Mouse (Mus musculus): ENCODE measurements around the gene Paf1.

Gene Paf1

DNA sequence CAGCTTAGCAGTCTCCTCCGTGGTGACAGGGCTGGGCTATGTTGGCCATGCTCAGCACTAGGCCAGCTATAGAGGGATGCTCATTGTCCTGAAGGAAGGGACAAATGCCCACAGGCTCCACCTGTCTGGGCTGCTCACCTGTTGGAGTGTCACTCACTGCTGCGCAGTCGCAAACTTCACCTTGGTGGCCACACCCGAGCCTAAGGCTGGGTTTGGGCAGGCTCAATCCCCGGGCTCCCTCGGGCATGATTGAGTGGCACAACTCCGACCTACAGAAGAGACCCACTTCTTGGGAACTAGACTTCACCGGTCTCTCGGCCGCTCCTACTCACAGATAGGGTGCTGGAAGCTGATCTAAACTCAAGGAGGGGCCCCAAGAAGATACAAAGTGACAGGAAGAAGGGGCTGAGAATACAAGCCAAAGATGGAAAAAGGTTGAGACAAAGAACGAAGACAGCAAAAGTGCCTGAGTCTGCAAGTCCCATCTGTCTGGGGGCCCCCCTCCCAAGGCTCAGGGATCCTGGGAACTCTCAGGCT, 21.7 kb upstream of the Paf1 start:
- in situ Hi-C loops (cut with MboI) = no loop called here

- in situ Hi-C loops (cut with MboI) = no loop called here
Observed at GRCm38 (mm10) chr7:28371514-28371989, 21.2 kb upstream of the Paf1 start.

DNA sequence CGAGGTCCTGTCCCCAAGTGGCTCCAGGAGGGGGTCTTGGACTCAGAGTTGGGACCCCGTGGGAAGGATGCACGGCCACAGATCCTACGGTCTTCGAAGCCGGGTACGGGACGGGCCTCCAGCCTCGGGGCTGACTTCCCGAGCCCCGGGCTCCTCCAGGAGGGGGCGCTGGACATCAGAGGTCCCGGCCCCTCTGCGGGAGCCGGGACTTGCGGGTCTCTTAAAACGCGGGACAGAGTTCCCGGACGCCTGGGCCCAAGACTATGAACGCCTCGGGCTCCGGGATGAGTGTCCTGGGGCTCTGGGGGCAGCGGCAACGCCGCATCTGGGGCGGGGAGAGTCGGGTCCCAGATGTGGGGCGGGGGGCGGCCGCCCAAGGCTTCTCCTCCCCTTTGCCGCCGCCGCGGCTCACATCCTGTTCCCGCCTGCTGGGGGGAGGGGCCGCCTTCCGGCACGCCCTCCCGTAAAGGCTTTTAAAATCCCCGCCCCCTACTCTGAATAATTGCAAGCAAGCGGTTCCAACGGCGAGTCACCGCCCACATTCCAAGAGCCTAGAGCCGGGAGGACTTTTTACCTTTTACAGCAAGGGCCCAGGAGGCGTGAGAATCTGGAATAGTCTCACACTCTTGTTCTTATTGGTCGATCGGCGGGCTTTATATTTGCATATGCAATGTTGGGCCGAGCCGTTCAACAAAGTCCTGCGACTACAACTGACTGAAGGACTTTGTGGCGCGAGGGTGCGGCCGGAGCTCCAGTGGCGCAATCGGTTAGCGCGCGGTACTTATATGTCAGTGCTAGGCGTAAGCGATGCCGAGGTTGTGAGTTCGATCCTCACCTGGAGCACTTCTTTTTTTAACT, 20.3 kb upstream of the Paf1 start, which contains the start of gene Plekhg2:
TSS of gene Plekhg2 (minus strand) at position 349 of the 858 bp plus-strand sequence.
- in situ Hi-C loops (cut with MboI) = no loop called here

DNA sequence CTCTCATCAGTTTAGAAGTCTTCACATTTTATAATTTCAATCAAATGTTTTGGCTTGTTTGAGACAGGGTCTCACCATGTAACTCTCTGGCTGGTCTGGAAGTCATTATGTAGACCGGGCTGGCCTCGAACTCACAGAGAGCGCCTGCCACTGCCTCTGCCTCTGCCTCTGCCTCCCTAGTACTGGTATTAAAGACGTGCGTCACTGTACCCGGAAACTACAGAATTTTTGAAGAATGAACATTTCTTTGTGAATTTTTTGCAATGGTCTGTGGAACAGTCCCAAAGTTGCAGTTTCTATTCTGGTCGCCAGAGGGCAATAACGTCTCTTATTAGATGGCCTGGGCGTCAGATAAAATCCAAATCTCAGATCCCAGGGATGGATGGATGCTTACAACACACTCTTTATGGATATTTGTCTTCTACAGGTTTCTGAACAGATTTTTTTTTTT, 19.6 kb upstream of the Paf1 start:
- in situ Hi-C loops (cut with MboI) = no loop called here

- in situ Hi-C loops (cut with MboI) = no loop called here
Observed at GRCm38 (mm10) chr7:28373891-28374495, 18.8 kb upstream of the Paf1 start.

- in situ Hi-C loops (cut with MboI) = no loop called here
Observed at GRCm38 (mm10) chr7:28374647-28375046, 18.1 kb upstream of the Paf1 start.

GRCm38 (mm10) chr7:28375176-28375921, 17.4 kb upstream of the Paf1 start:
- in situ Hi-C loops (cut with MboI) = no loop called here

DNA sequence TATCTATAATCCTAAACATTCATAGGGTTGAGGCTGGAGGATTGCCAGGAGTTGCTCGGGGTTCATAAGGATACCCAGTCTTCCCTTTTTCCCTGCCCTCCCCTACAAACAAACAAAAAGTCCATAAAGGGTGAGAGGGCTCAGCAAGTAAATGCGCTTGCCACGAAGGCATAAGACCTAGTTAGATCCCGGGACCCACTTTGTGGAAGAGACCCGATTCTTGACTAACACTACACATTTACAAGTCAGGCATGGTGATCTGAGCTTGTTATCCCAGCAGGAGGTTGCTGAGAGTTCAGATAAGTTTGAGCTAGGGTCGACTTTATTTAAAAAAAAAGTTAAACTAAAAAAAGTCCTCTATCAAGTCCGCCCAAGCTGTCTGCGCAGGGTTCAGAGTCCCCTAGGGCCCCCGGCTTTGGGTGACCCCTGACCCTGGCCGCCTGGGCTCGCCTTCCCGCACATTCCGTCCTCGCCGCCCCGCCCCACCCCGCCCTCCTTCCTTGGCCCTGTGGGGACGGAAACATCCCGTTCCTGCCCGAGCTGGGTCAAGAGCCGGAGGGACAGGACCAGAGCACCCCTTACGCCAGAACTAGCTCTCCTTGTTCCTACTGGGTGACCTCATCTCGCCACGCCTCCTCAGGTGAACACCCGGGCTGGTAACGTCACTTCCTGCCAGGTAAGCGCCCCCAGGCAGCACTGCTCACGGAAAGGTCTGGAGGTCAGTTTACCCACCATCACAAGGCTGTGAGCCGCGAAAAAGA, 16.6 kb upstream of the Paf1 start:
- in situ Hi-C loops (cut with MboI) = no loop called here

- in situ Hi-C loops (cut with MboI) = no loop called here
Observed at GRCm38 (mm10) chr7:28377190-28378065, 15.3 kb upstream of the Paf1 start.

DNA sequence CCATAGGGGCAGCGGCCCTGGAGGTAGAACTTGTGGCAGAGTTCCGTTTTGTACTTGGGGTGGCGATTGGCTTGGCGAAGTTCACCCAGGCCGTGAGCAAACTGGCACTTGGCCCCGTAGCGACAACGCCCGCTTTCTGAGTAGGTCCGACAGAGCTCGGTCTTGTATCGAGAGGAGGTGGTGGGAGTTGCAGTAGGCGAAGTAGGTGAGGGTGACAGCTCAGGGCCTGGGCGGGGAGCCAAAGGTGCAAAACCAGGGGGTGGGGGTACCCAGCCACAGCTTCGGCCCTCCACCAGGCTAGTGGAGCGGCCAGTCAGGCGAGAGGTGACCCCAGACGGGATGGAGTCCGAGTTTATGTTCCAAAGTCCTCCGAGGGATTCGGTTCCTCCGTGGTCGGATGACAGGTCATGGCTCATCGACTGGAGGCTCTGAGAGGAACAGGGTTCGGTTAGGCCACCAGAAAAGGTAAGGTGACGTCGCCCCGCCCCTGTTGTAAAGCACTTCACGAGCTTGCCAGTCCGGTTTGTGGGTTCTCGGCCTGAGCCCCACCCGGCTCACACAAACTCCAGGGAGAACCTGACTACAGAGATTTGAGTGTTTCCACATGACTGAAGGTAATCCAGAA, 14.6 kb upstream of the Paf1 start:
- in situ Hi-C loops (cut with MboI) = no loop called here

GRCm38 (mm10) chr7:28378769-28379651, 13.7 kb upstream of the Paf1 start:
- in situ Hi-C loops (cut with MboI) = no loop called here

GRCm38 (mm10) chr7:28380237-28381016, 12.3 kb upstream of the Paf1 start, which contains the start of gene Zfp36:
Zfp36 (minus strand) TSS chr7:28380253.
- in situ Hi-C loops (cut with MboI) = no loop called here

GRCm38 (mm10) chr7:28381017-28381790, 11.5 kb upstream of the Paf1 start:
- in situ Hi-C loops (cut with MboI) = no loop called here

DNA sequence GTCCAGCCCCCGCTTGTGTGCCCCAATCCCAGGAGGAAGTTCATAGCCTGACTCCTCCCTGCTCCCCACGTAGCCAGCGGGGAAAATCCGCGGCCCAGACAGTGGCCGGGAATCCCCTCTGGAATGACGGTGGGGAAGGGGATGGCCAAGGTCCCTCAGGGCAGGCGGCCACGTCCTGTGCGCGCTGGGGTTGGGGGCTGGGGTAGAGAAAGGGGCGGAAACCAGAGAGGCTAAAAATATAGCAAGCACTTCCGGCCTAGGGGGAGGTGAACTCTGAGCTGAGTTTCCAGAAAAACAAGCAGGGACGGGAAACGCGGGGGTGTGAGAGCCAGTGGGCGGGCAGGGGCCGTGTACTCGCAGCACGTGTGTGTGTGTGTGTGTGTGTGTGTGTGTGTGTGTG, 10.8 kb upstream of the Paf1 start:
- in situ Hi-C loops (cut with MboI) = no loop called here

GRCm38 (mm10) chr7:28382347-28382951, 10.3 kb upstream of the Paf1 start:
- in situ Hi-C loops (cut with MboI) = no loop called here

GRCm38 (mm10) chr7:28382981-28383396, 9.8 kb upstream of the Paf1 start:
- in situ Hi-C loops (cut with MboI) = no loop called here

DNA sequence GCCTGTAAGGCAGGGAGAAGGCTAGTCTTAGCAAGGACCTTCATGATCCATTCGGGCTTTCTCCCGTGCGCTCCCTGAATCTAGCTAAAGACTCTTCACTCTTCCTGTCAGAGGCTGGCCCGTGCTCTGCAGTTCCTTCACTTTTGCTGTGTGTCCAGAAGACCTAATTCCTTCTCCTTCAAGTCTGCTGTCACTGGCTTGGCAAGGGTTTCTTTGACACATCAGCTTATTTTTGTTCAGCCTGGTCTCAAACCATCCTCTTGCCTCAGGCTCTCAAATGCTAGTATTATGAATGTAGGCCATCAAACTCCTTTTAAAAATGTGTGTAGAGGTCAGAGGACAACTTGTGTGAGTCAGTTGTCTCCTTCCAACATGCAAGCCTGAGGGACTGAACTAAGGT, 9.1 kb upstream of the Paf1 start:
- in situ Hi-C loops (cut with MboI) = no loop called here

Data from mature B cell (primary cell).